In genomic region chr2:119032191-119032590, GRCm38 (mm10) we compare ENCODE assay signal across 15 mouse cellular contexts.
"Had no signal": no experiment of that assay in that cellular context is flagged by ENCODE, and none has a peak within 500 bp of the region (broad histone marks: within the 10 kb centered on the region; RNA-seq: fewer than 3 reads in every experiment).

No protein-coding gene starts in this region.

- H3K4me2 ChIP-seq: lung, embryonic 14.5 days; midbrain, embryonic 11.5 days; midbrain, embryonic 13.5 days; midbrain, embryonic 15.5 days; neural tube, embryonic 12.5 days had no signal

- H3K4me3 ChIP-seq: megakaryocyte, embryonic 14.5 days; midbrain, embryonic 13.5 days; midbrain, embryonic 15.5 days; neural tube, embryonic 12.5 days had no signal

- ATAC-seq: midbrain, embryonic 13.5 days; midbrain, embryonic 15.5 days had no signal

- H3K9ac ChIP-seq: lung, embryonic 14.5 days; midbrain, embryonic 13.5 days; midbrain, embryonic 15.5 days; neural tube, embryonic 12.5 days had no signal

- H3K9me3 ChIP-seq: megakaryocyte, embryonic 14.5 days; midbrain, embryonic 13.5 days; midbrain, embryonic 15.5 days; neural tube, embryonic 12.5 days had no signal

- DNase-seq: lung, adult 18-20 months; lung, embryonic 14.5 days; lung, postnatal 10 days; lung, postnatal 4 days; right cerebral cortex, postnatal 14 days; right cerebral cortex, postnatal 4 days; spleen, adult 18-20 months; thymus, adult 18-20 months; thymus, postnatal 14 days; thymus, postnatal 36 days had no signal

- H3K27me3 ChIP-seq: megakaryocyte, embryonic 14.5 days; midbrain, embryonic 13.5 days; midbrain, embryonic 15.5 days; neural tube, embryonic 12.5 days had no signal

- H3K27ac ChIP-seq: midbrain, embryonic 13.5 days; midbrain, embryonic 15.5 days; neural tube, embryonic 12.5 days had no signal
